Mouse (Mus musculus) megakaryocyte, embryonic 14.5 days (primary cell): Measurements from ENCODE around the gene Reep1.

Experiments
- FLI1 ChIP-seq: IDR thresholded peaks from 2 replicates; pipeline ENCODE4 v1.6.1; 2012; ENCODE audit warnings: low read length, inconsistent platforms, mixed read lengths
- GATA1 ChIP-seq: IDR thresholded peaks from 3 replicates; pipeline ENCODE4 v1.6.1; 2012; ENCODE audit warnings: mixed read lengths, low read length, inconsistent platforms, borderline replicate concordance

DNA sequence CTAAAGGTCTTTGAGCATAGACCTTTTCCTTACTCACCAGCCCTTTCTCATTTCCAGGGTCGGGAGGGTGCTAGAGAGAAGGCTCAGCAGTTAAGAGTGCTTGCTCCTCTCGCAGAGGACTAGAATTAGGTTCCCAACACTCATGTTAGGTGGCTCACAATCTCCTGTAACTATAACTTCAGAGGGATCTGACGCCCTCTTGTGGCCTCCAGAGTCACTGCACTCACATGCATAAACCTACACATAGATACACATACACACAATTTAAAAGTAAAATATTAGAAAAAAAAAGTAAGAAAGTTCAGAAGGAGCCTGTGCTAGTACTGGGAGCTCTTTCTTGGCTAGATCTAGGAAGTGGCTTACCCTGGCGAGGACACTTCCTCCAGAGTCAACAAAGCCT lies 63.9 kb downstream of the Reep1 start:
- no peak for TF ChIP-seq GATA1
- TF ChIP-seq FLI1: no peak
